Mouse (Mus musculus) cerebellum, postnatal 25 days (tissue): ENCODE data around the gene Pex11g.

Experiments
- DNase-seq, 2 experiments: peaks; one replicate each; pipeline ENCODE4 v3.0.0; 2021; ENCODE audit warnings: mixed read lengths in 2 of 2

The Pex11g gene

DNA sequence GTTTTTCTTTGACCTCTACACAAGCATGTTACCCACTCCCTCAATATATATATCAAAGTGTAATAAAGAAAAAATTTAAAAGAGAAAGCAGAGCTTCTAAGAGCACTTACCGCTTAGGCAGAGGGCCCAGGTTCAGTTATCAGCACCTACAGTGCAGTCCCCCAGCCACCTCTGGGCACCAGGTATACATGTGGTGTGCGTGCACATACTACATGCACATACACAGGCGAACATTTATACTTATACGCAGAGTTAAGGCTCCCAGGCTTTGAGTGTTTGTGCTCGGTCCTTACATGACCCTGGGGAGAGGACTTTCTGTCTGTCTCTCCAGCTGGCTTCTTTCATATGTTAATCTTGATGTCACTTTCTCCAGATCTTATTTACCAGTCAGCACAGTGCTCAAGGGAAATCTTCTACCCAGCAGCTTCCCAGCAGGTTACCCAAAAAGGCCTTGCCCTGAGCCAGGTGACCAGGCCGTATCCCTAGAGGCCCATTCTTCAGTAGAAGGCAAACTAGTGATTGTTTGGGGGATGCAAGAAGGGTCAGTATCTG is 52.8 kb downstream of the Pex11g start:
- DNase-seq = no peak

DNA sequence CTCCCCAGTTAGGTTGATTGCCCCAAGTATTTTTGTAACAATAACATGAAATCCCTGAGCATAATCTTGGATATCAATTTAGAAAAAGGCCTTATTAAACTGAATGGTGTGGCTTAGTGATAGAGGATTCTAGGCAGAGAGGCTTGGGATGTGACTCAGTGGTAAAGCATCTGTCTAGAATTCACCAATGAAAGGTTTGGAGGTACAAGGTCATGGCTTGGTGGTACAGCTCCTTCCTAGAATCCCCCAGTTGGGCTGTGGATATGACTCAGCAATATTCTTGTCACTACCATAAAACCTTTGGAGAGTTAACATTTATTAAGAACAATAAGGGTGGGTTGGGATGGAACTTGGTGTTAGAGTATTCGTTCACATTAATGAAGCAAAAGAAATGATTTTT is 54.7 kb downstream of the Pex11g start:
- no peak for DNase-seq

DNA sequence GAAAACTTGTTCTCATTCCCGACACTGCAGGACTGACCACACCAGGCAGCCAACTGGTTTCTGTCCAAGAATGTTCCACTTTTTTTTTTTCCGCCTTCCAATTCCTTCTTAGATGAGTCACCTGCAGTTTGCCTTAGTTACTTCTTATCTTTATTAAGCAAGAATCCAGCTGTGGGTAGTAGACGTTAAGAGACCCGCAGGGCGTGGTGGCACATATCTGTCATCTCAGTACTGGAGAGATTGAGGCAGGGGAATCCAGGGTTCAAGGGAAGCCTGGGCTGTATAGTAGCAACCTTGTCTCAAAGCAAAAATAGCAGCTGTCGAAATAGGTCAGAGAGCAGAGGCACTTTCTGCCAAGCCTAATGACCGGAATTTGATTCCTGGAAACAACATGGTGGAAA is 55.6 kb downstream of the Pex11g start:
- peak in 1 of 2 experiments; percentile 18 for DNase-seq

DNA sequence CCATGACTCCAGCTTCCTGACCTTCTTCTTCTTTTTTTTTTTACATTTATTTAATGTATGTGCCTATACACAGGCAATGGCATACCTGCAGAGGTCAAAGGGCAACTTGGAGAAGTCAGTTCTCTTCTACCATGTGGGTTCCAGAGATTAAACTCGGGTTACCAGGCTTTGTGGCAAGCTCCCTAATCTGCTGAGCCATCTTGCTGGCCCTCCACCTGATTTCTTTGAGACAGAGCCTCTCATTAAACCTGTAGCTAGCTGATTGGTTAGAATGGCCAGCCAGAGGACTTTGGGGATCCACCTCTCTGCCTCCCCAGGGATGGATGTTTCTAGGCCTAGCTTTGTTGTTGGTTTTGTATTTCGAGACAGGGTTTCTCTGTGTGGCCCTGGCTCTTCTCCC is 56.4 kb downstream of the Pex11g start:
- DNase-seq = no peak

DNA sequence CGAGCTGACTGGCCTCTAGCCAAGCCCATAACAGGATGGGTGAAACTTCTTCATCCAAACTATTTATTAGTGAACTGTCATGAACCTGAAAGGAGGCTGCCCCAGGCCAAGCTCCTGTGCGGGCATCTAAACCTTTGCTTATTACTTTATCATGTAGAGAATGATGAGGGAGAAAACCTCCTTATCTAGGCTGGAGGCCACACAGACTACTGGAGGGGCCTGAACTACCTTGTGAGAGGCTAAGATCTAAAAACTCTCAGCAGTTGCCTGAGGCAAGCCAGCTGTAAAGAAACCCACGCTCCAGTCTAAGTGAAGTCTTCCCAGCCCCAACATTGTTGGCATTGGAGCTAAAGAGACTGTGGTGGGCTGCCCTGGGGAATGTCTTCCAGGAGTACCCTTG is 60.1 kb downstream of the Pex11g start:
- no peak for DNase-seq
